Comparison of ENCODE assay signal across 8 mouse cellular contexts in genomic region chr7:45525809-45526473, GRCm38 (mm10). TPM values are rescaled to one million over a fixed set of nuclear protein-coding genes. Genes with fewer than 3 reads are reported as not detected.
DNase-seq lines count a peak whose midpoint lies in the region; ATAC-seq and TF ChIP-seq lines count a peak whose summit lies in the region.

Gene Ppp1r15a, minus strand, starts transcription at chr7:45526268.
Gene Plekha4, plus strand, starts transcription at chr7:45526330.

- H3K4me2 ChIP-seq in forebrain, embryonic 16.5 days (ENCODE audit: low read length), result peak within 1 kb of the TSS; percentile 89
- H3K4me2 ChIP-seq in lung, embryonic 14.5 days, result peak within 1 kb of the TSS; percentile 93

- H3K4me1 ChIP-seq in ES-E14 (ENCODE audit: control insufficient read depth in 2 of 2, insufficient read depth in 2 of 2, low read length in 2 of 2, poor library complexity in 1 of 2), result peaks cover 2 to 25% of the 10 kb centered on the region in 2 experiments; a peak in 2 of 4 replicates
- H3K4me1 ChIP-seq in forebrain, embryonic 16.5 days (replicated peaks; ENCODE audit: control insufficient read depth, insufficient read depth, low read length), result peaks cover 19% of the 10 kb centered on the region
- H3K4me1 ChIP-seq in lung, embryonic 14.5 days (ENCODE audit: insufficient read depth), result peaks cover 5% of the 10 kb centered on the region; the same call in 1 of the 2 replicates
- H3K4me1 ChIP-seq in olfactory bulb, adult 2 months (ENCODE audit: control insufficient read depth, insufficient read depth, low read length), result peaks cover 28% of the 10 kb centered on the region
- peaks cover 25% of the 10 kb centered on the region for H3K4me1 ChIP-seq in thymus, adult 2 months (replicated peaks; ENCODE audit: control insufficient read depth, insufficient read depth, low read length)

- no peaks in the 10 kb centered on the region for H3K9me3 ChIP-seq in ES-E14 (ENCODE audit: control insufficient read depth, insufficient read depth, low read depth, low read length)
- H3K9me3 ChIP-seq in forebrain, embryonic 16.5 days (ENCODE audit: control insufficient read depth, low read length), result no peaks in the 10 kb centered on the region
- no peaks in the 10 kb centered on the region for H3K9me3 ChIP-seq in lung, embryonic 14.5 days (ENCODE audit: low read depth, low read length)

- peak; percentile 59 for ATAC-seq in forebrain, embryonic 16.5 days
- ATAC-seq in lung, embryonic 14.5 days (ENCODE audit: insufficient read depth), result peak; percentile 77

- peak within 1 kb of the TSS; percentile 92 to 95 for H3K4me3 ChIP-seq in ES-E14 (ENCODE audit: insufficient read depth in 1 of 2, low read depth in 1 of 2, low read length in 2 of 2, poor library complexity in 1 of 2, severe bottlenecking in 1 of 2)
- peak within 1 kb of the TSS; percentile 83 for H3K4me3 ChIP-seq in forebrain, embryonic 16.5 days (replicated peaks; ENCODE audit: low read length)
- H3K4me3 ChIP-seq in layer of hippocampus, adult 2 months, result peak within 1 kb of the TSS; percentile 95
- peak within 1 kb of the TSS; percentile 84 for H3K4me3 ChIP-seq in lung, embryonic 14.5 days (ENCODE audit: low read depth, low read length)
- peak within 1 kb of the TSS; percentile 87 for H3K4me3 ChIP-seq in olfactory bulb, adult 2 months (ENCODE audit: insufficient read depth, low read depth, low read length)
- peak within 1 kb of the TSS; percentile 62 for H3K4me3 ChIP-seq in thymus, adult 2 months (ENCODE audit: control insufficient read depth, insufficient read depth, low read length)

- in situ Hi-C loops in ES-E14 (cut with MboI; ENCODE audit: low sequenced_read_pairs in 2 of 2, unreplicated experiment in 2 of 2), result no loop called here

- no peak for TF ChIP-seq CTCF in layer of hippocampus, adult 2 months (conservative IDR thresholded peaks at IDR 0.05)
- TF ChIP-seq CTCF in lung, embryonic 14.5 days (IDR thresholded peaks at IDR 0.05; ENCODE audit: low read depth), result no peak
- TF ChIP-seq CTCF in olfactory bulb, adult 2 months (IDR thresholded peaks at IDR 0.05; ENCODE audit: insufficient read depth, low read depth, low read length), result no peak
- no peak for TF ChIP-seq CTCF in thymus, adult 2 months (IDR thresholded peaks at IDR 0.05; ENCODE audit: borderline replicate concordance, control insufficient read depth, extremely low read depth, insufficient read depth, low read length, poor library complexity)

- TF ChIP-seq POLR2A in olfactory bulb, adult 2 months (IDR thresholded peaks at IDR 0.05; ENCODE audit: insufficient read depth, low read depth, low read length), result peak; percentile 97
- peak; percentile 89 for TF ChIP-seq POLR2A in thymus, adult 2 months (IDR thresholded peaks at IDR 0.05; ENCODE audit: control insufficient read depth, extremely low read depth, insufficient read depth, low read length, poor library complexity)

- WGBS in forebrain, embryonic 16.5 days, result under 1% methylated on average over 54 of the region's 54 CpGs
- under 1% methylated on average over 54 of the region's 54 CpGs for WGBS in lung, embryonic 14.5 days
- under 1% methylated on average over 54 of the region's 54 CpGs for WGBS in olfactory bulb, adult 2 months
- WGBS in thymus, adult 2 months, result under 1% methylated on average over 54 of the region's 54 CpGs

- peak within 1 kb of the TSS; percentile 97 for H3K9ac ChIP-seq in ES-E14 (ENCODE audit: insufficient read depth, low read depth, low read length, poor library complexity, severe bottlenecking)
- peak within 1 kb of the TSS; percentile 80 for H3K9ac ChIP-seq in forebrain, embryonic 16.5 days (replicated peaks; ENCODE audit: low read depth, low read length)
- peak within 1 kb of the TSS; percentile 92 for H3K9ac ChIP-seq in lung, embryonic 14.5 days

- H3K36me3 ChIP-seq in ES-E14 (ENCODE audit: control insufficient read depth, insufficient read depth, low read length, poor library complexity, severe bottlenecking), result peaks cover 18% of the 10 kb centered on the region
- H3K36me3 ChIP-seq in forebrain, embryonic 16.5 days (ENCODE audit: control insufficient read depth, insufficient read depth), result no peaks in the 10 kb centered on the region
- H3K36me3 ChIP-seq in lung, embryonic 14.5 days (ENCODE audit: insufficient read depth), result peaks cover 18% of the 10 kb centered on the region; the same call in 1 of the 2 replicates
- H3K36me3 ChIP-seq in thymus, adult 2 months (ENCODE audit: control insufficient read depth, insufficient read depth, low read length), result no peaks in the 10 kb centered on the region

- no peaks in the 10 kb centered on the region for H3K27me3 ChIP-seq in forebrain, embryonic 16.5 days (replicated peaks; ENCODE audit: control insufficient read depth, insufficient read depth, low read length)
- H3K27me3 ChIP-seq in lung, embryonic 14.5 days (ENCODE audit: insufficient read depth, low read length), result no peaks in the 10 kb centered on the region
- no peaks in the 10 kb centered on the region for H3K27me3 ChIP-seq in thymus, adult 2 months (ENCODE audit: control insufficient read depth, insufficient read depth, low read length)

- peak; percentile 88 for DNase-seq in ES-E14 (ENCODE audit: low read depth, low spot score)
- peak; percentile 94 for DNase-seq in cerebellum, adult 11-12 months
- peak; percentile 99 for DNase-seq in heart, postnatal 36 days
- DNase-seq in layer of hippocampus, adult 2 months (ENCODE audit: low spot score in 2 of 2), result peak; percentile 92 to 95
- peak; percentile 97 for DNase-seq in lung, embryonic 14.5 days
- DNase-seq in thymus, adult 2 months, result peak; percentile 96

- H3K27ac ChIP-seq in ES-E14 (ENCODE audit: insufficient read depth, low read depth, low read length, poor library complexity, severe bottlenecking), result peak within 1 kb of the TSS; percentile 85
- peak within 1 kb of the TSS; percentile 82 for H3K27ac ChIP-seq in forebrain, embryonic 16.5 days (ENCODE audit: low read length)
- H3K27ac ChIP-seq in layer of hippocampus, adult 2 months, result peak within 1 kb of the TSS; percentile 98
- peak within 1 kb of the TSS; percentile 93 for H3K27ac ChIP-seq in lung, embryonic 14.5 days (ENCODE audit: low read depth)
- peak within 1 kb of the TSS; percentile 90 for H3K27ac ChIP-seq in olfactory bulb, adult 2 months (ENCODE audit: insufficient read depth, low read depth, low read length)
- H3K27ac ChIP-seq in thymus, adult 2 months (ENCODE audit: control insufficient read depth, insufficient read depth, low read length), result peak within 1 kb of the TSS; percentile 86

- intact Hi-C loops in heart, postnatal 36 days (cut with DNase I), result loop anchor here (2.0 kb wide), 1 partner anchor 49 kb away; no protein-coding TSS in a partner anchor

TF ChIP-seq in ES-E14, 5 proteins besides CTCF, POLR2A, EP300 and RAD21:
- peak; percentile 91 for TF ChIP-seq CHD2 (IDR thresholded peaks at IDR 0.05; ENCODE audit: low read depth, low read length)
- no peak for TF ChIP-seq ZNF384 (IDR thresholded peaks at IDR 0.05; ENCODE audit: low read depth, low read length)
- no peak for TF ChIP-seq ZC3H11A (IDR thresholded peaks at IDR 0.05; ENCODE audit: borderline replicate concordance, low read depth, low read length)
TF ChIP-seq in ES-E14: peak in this region for 1.

RNA-seq across cellular contexts. Expression of gene Ppp1r15a, which starts in this region (rescaled TPM):
- total RNA-seq in ES-E14 (2012; rRNA removed), result 31.4 and 37.9 TPM in 2 replicates
- 14.4 and 16.4 TPM in 2 replicates for polyA plus RNA-seq in forebrain, embryonic 16.5 days (2015; fragmentation: Nextera tagmentation; extraction: Ambion mirVana)
- total RNA-seq in heart, postnatal 36 days (2021), result 10 to 100 TPM; 32.0 to 32.9 TPM
- total RNA-seq in layer of hippocampus, adult 2 months (2021), result 10 to 100 TPM; 19.0 to 25.8 TPM
- 15.6 and 17.5 TPM in 2 replicates for polyA plus RNA-seq in lung, embryonic 14.5 days (2014; fragmentation: Nextera tagmentation; extraction: Ambion mirVana)
- not detected in 2 replicates for polyA plus RNA-seq in olfactory bulb, adult 2 months (2012; ENCODE audit: insufficient read depth, insufficient read length, low replicate concordance, missing spikeins)
- 27.6 and 35.3 TPM in 2 replicates for polyA plus RNA-seq in thymus, adult 2 months (2012; rRNA removed)

RNA-seq across cellular contexts. Expression of gene Plekha4, which starts in this region (rescaled TPM):
- total RNA-seq in ES-E14 (2012; rRNA removed), result 17.8 and 20.2 TPM in 2 replicates
- polyA plus RNA-seq in forebrain, embryonic 16.5 days (2015; fragmentation: Nextera tagmentation; extraction: Ambion mirVana), result 0.57 and 0.81 TPM in 2 replicates
- 1 to 10 TPM; 2.7 to 3.2 TPM for total RNA-seq in heart, postnatal 36 days (2021)
- under 1 TPM; 0.52 to 0.79 TPM for total RNA-seq in layer of hippocampus, adult 2 months (2021)
- 1.9 and 2.1 TPM in 2 replicates for polyA plus RNA-seq in lung, embryonic 14.5 days (2014; fragmentation: Nextera tagmentation; extraction: Ambion mirVana)
- polyA plus RNA-seq in olfactory bulb, adult 2 months (2012; ENCODE audit: insufficient read depth, insufficient read length, low replicate concordance, missing spikeins), result not detected in 2 replicates
- polyA plus RNA-seq in thymus, adult 2 months (2012; rRNA removed), result 9.7 and 12.3 TPM in 2 replicates

Comparison
In these comparisons a context has a peak if more than half of its experiments do, and no peak if none do; other contexts are left out.
1. Peak in every context shown above with its lines: DNase-seq, ATAC-seq, H3K4me3 ChIP-seq and H3K27ac ChIP-seq.
2. RNA of gene Ppp1r15a (polyA plus RNA-seq): 27.6 to 35.3 TPM in thymus, adult 2 months, 15.6 to 17.5 TPM in lung, embryonic 14.5 days and 14.4 to 16.4 TPM in forebrain, embryonic 16.5 days; not detected in olfactory bulb, adult 2 months; every median in the first group is over 10 times any median in the second.